Mouse (Mus musculus): ENCODE data around the gene Chil5.

DNA sequence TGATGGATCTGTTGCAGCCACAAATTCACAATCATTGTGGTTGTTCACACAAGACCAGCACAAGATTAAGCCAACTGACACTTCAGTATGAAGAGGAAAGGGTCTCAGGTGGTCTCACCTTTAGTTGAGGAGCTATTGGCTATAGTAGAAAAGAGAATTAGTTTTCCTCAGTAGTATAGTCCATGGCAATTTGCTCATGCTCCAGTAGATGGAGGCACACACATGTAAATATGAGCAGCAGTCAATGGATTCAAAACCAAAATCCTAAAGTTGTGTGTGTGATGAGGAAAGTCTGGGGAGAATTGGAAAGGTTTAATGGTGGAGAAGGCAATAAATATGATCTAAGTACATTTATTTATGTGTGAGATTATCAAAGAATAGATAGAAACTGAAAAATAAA, 10.8 kb downstream of the Chil5 start:
- TF ChIP-seq CTCF (IDR thresholded peaks at IDR 0.05) (peak; percentile 54), POLR2A (IDR thresholded peaks at IDR 0.05; ENCODE audit: insufficient read depth, low read depth, low read length) (no peak)

Measured in heart, adult 2 months (tissue).